Mouse (Mus musculus) G1E (cell line): ENCODE data around the gene Tnc. TPM values are rescaled to one million over a fixed set of nuclear protein-coding genes. Genes with fewer than 3 reads are reported as not detected.

Experiments
- ATAC-seq: 2 replicates; pipeline ENCODE4 v1.8.0; 2016; ENCODE audit warnings: mild to moderate bottlenecking; ENCODE audit not compliant: insufficient number of reproducible peaks, poor library complexity, low FRiP score, severe bottlenecking; ENCODE audit errors: extremely low read depth
- DNase-seq: peaks from one replicate; pipeline ENCODE4 v3.0.0; 2012; ENCODE audit warnings: low spot score
- H3K27me3 ChIP-seq: 2 replicates; pipeline ENCODE4 v1.6.1; 2012; ENCODE audit warnings: mild to moderate bottlenecking, low read length, inconsistent platforms; ENCODE audit not compliant: insufficient read depth
- H3K36me3 ChIP-seq: replicated peaks from 2 replicates; pipeline ENCODE3; 2012; ENCODE audit warnings: mild to moderate bottlenecking, inconsistent platforms
- H3K4me1 ChIP-seq: 2 replicates; pipeline ENCODE4 v1.6.1; 2012; ENCODE audit warnings: low read depth, low read length, inconsistent platforms, mixed read lengths; ENCODE audit not compliant: insufficient read depth
- H3K4me3 ChIP-seq: 2 replicates; pipeline ENCODE4 v1.5.1; 2012; ENCODE audit warnings: low read depth, mild to moderate bottlenecking, inconsistent platforms, low read length, moderate library complexity, mixed read lengths
- H3K9me3 ChIP-seq: replicated peaks from 2 replicates; pipeline ENCODE4 v1.6.1; 2012; ENCODE audit warnings: inconsistent platforms
- CTCF ChIP-seq: IDR thresholded peaks from 2 replicates; pipeline ENCODE4 v1.5.1; 2012; ENCODE audit warnings: low read depth, low read length, inconsistent platforms, mixed read lengths
- GATA1 ChIP-seq: IDR thresholded peaks from 2 replicates; pipeline ENCODE4 v1.6.1; 2012; ENCODE audit warnings: borderline replicate concordance, low read length, inconsistent platforms, mixed read lengths
- GATA2 ChIP-seq: IDR thresholded peaks from 2 replicates; pipeline ENCODE4 v1.6.1; 2012; ENCODE audit warnings: low read depth, low read length, inconsistent platforms, borderline replicate concordance
- POLR2AphosphoS5 ChIP-seq: IDR thresholded peaks from 2 replicates; pipeline ENCODE4 v1.6.1; 2012; ENCODE audit warnings: low read depth, low read length, inconsistent platforms; ENCODE audit not compliant: insufficient replicate concordance
- TAL1 ChIP-seq: conservative IDR thresholded peaks from 2 replicates; pipeline ENCODE4 v1.6.1; 2012; ENCODE audit warnings: low read depth, low read length, inconsistent platforms, mixed read lengths
- polyA plus RNA-seq: library from polyadenylated mRNA; stranded (reverse); fragments of >175 nt; gene quantifications from 2 replicates; pipeline ENCODE4 v1.2.3, GENCODE M21; 2012
- total RNA-seq, 2 experiments: library from RNA; stranded (forward) in 1 of 2; stranded (reverse) in 1 of 2; fragments of 200-1000 nt in 1 of 2; fragments of >200 nt in 1 of 2; fragmentation: Nextera tagmentation in 1 of 2; gene quantifications; 2 replicates each; pipeline ENCODE4 v1.2.3; 2014 to 2017

Gene Tnc
- total and polyA plus RNA-seq, 3 experiments = 0.16 TPM; not detected in 2

- H3K9me3 ChIP-seq = peaks cover 43% of the 10 kb centered on the region
- ATAC-seq (no peak), DNase-seq (no peak)
- H3K4me3 ChIP-seq = no peak overlapping the region
- H3K27me3 ChIP-seq = no peaks in the 10 kb centered on the region
- no peak for TF ChIP-seq GATA1
- no peaks in the 10 kb centered on the region for H3K36me3 ChIP-seq
- H3K4me1 ChIP-seq = no peaks in the 10 kb centered on the region
Measured at GRCm38 (mm10) chr4:63979635-63980034, 67.2 kb downstream of the Tnc start.

DNA sequence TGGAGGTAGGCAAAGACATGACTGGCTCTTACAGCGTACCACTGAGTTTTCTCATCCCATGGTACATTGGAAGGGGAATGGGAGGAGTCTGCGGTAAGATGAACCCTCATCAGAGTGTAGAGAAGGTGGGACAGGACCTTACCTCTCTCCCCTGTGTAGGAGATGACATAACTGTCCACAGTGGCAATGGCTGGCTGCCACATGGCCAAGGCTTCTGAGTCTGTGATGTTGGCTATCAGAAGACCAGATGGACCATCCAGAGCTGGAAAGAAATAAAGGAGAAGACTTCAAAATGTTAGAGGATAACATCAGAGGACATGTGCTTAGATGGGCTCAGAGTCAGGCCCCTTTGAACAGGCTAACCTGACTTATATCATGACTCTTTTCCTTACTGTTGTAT is 74.3 kb downstream of the Tnc start:
- DNase-seq (no peak), ATAC-seq (no peak)
- Histone ChIP-seq H3K36me3 (no peaks in the 10 kb centered on the region), H3K27me3 (no peaks in the 10 kb centered on the region), H3K9me3 (peaks cover 39% of the 10 kb centered on the region), H3K4me1 (no peaks in the 10 kb centered on the region), H3K4me3 (no peak overlapping the region)
- no peak for TF ChIP-seq CTCF
- TF ChIP-seq GATA1 = no peak
- no peak for TF ChIP-seq TAL1
- no peak for TF ChIP-seq GATA2
- TF ChIP-seq POLR2AphosphoS5 = no peak

GRCm38 (mm10) chr4:63971762-63972161 is 75.1 kb downstream of the Tnc start:
- DNase-seq (no peak), ATAC-seq (no peak)
- H3K4me3 ChIP-seq = no peak overlapping the region
- H3K27me3 ChIP-seq = no peaks in the 10 kb centered on the region
- no peak for TF ChIP-seq GATA2
- TF ChIP-seq POLR2AphosphoS5 = no peak
- no peak for TF ChIP-seq GATA1
- no peak for TF ChIP-seq CTCF
- TF ChIP-seq TAL1 = no peak
- H3K4me1 ChIP-seq = no peaks in the 10 kb centered on the region
- H3K9me3 ChIP-seq = peaks cover 38% of the 10 kb centered on the region
- no peaks in the 10 kb centered on the region for H3K36me3 ChIP-seq

DNA sequence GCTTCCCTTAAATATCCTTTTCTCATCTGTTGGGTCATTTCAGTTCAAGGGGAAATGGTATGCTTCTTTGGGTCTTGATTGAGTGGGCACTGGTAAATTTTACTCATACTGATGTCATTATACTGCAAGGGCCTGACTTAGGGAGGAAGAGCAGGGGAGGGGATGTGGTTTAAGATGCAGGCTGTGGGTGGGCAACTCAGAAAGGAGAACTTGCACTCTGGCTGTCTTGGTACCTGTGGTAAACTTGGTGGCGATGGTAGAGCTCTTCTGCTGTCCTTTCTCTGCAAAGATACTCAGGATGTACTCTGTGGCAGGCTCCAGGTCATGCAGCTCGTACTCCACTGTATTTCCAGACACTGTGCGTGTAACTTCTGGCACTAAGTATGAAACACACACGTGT is 75.9 kb downstream of the Tnc start:
- DNase-seq (no peak), ATAC-seq (no peak)
- no peaks in the 10 kb centered on the region for H3K4me1 ChIP-seq
- H3K9me3 ChIP-seq = peaks cover 37% of the 10 kb centered on the region
- TF ChIP-seq GATA2 (no peak), POLR2AphosphoS5 (no peak), CTCF (no peak), GATA1 (no peak), TAL1 (no peak)
- H3K4me3 ChIP-seq = no peak overlapping the region
- no peaks in the 10 kb centered on the region for H3K27me3 ChIP-seq
- H3K36me3 ChIP-seq = no peaks in the 10 kb centered on the region

DNA sequence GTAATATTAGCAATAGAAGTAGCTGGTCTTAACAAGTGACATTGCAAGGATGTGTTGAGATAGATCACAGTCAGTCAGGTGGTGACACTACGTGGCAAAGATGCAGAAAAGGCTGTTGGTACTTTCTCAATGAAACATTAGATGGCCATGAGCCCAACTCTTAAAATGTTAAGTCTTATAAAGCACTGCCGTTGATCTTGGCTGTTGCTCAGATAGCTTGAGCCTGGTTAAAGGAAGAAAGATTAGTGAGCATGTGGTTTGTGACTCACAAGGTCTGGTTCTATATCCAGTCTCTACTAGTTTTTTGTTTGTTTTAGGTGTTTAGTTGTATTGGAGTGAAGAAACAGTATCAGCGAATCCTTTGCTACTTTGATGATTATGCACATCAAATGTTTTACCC is 76.9 kb downstream of the Tnc start:
- peaks cover 42% of the 10 kb centered on the region for H3K9me3 ChIP-seq
- H3K27me3 ChIP-seq = no peaks in the 10 kb centered on the region
- TF ChIP-seq GATA1 (no peak), TAL1 (no peak)
- H3K36me3 ChIP-seq = no peaks in the 10 kb centered on the region
- ATAC-seq = no peak
- no peak for DNase-seq
- no peaks in the 10 kb centered on the region for H3K4me1 ChIP-seq
- no peak overlapping the region for H3K4me3 ChIP-seq

GRCm38 (mm10) chr4:63963410-63963809 is 83.4 kb downstream of the Tnc start:
- DNase-seq = no peak
- no peak for ATAC-seq

DNA sequence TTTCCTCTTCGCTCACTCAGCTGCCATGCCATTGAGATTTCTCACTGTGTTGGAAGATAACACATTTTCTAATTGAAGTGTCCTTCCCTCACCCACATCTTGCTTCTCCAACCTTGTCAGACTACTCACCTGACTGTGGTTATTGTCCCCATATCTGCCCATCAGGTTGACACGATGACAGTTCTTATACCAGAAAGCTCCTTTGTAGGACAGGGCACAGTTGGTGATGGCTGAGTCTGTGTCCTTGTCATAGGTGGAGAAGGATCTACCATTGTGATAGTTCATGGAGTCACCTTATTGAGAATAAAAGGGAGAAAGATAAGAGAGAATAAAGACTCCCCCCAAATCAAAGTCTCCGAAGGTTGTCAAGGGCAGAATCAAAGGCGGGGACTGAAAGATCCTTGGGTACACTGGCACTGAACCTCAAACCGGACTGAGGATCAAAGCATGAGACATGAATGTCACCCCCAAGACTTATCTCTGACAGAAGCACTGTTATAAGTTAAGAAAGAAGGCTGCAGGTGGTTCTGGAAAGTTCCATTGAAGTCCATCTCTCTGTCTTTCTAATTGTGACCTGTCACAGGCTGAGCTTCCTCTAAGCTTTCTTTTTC is 84.9 kb downstream of the Tnc start:
- H3K4me1 ChIP-seq = no peaks in the 10 kb centered on the region
- H3K36me3 ChIP-seq = no peaks in the 10 kb centered on the region
- DNase-seq = no peak
- no peak overlapping the region for H3K4me3 ChIP-seq
- peaks cover 25% of the 10 kb centered on the region for H3K9me3 ChIP-seq
- no peaks in the 10 kb centered on the region for H3K27me3 ChIP-seq
- no peak for ATAC-seq
- TF ChIP-seq TAL1 (no peak), CTCF (no peak), GATA2 (no peak), GATA1 (no peak), POLR2AphosphoS5 (no peak)

More at GRCm38 (mm10) chr4:63963410-63963809, 83.4 kb downstream of the Tnc start:
- Histone ChIP-seq H3K9me3 (peaks cover 34% of the 10 kb centered on the region), H3K4me3 (no peak overlapping the region), H3K27me3 (no peaks in the 10 kb centered on the region), H3K4me1 (no peaks in the 10 kb centered on the region), H3K36me3 (no peaks in the 10 kb centered on the region)
- TF ChIP-seq GATA1 = no peak
- TF ChIP-seq POLR2AphosphoS5 = no peak
- no peak for TF ChIP-seq GATA2
- no peak for TF ChIP-seq TAL1
- no peak for TF ChIP-seq CTCF
